Mouse (Mus musculus): Measurements from ENCODE around the gene Prcc. TPM values are rescaled to one million over a fixed set of nuclear protein-coding genes. Genes with fewer than 3 reads are reported as not detected.
A peak's percentile ranks its signal among the peaks of the same experiment; 100 is the strongest.

Prcc gene
- polyA plus RNA-seq (2014; fragmentation: Nextera tagmentation; extraction: Ambion mirVana): 15.6 and 16.6 TPM in 2 replicates

DNA sequence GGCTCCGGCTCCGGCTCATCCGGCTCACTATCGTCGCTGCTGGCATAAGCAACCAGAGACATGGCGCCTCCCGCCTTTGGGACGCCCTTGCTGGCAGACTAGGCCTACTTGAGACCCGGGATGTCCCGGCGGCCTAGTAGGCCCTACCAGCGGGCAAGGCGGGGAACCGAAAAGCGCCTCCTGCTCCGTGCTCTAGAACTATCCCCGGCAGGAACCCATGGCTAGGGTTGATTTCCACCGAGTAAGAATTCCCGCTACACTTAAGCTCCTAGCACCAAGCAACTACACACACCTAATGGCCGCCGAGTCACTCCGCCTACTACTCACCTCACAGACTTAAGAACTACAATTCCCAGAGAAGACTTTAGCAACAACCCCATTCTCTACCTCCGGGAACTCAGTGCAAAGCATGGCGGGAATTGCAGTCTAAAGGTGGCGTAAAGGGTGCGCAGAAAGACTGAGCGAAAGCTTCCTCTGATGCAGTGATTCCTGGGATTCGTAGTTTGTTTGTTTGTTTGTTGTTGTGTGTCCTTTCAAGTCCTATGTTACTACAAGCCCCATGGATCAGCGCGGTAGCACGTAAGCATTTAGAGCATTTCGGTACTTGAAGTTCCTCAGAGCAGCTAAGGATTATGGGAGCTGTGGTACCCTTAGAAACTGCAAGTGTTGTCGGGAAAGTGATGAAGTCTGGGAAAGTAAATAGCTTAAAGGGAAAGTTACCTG is at the start of gene Prcc:
TSS of gene Prcc (minus strand) at position 328 of the 723 bp plus-strand sequence.
- ATAC-seq (ENCODE audit: low FRiP score, low TSS enrichment): peak; percentile 96
- WGBS: under 1% methylated on average over 33 of the region's 33 CpGs
- Histone ChIP-seq H3K9ac (ENCODE audit: low read depth, low read length) (peak within 1 kb of the TSS; percentile 95), H3K36me3 (ENCODE audit: control insufficient read depth, insufficient read depth, low read length) (peaks cover 3% of the 10 kb centered on the region; the same call in 1 of the 2 replicates), H3K27me3 (ENCODE audit: control insufficient read depth, insufficient read depth, low read length) (no peaks in the 10 kb centered on the region), H3K27ac (ENCODE audit: low read depth, low read length) (peak within 1 kb of the TSS; percentile 75), H3K4me1 (ENCODE audit: control insufficient read depth, insufficient read depth, low read length) (peaks cover 15% of the 10 kb centered on the region), H3K4me3 (ENCODE audit: low read length) (peak within 1 kb of the TSS; percentile 98), H3K9me3 (ENCODE audit: control insufficient read depth, low read length) (no peaks in the 10 kb centered on the region), H3K4me2 (replicated peaks; ENCODE audit: low read depth, low read length) (peak within 1 kb of the TSS; percentile 85)

DNA sequence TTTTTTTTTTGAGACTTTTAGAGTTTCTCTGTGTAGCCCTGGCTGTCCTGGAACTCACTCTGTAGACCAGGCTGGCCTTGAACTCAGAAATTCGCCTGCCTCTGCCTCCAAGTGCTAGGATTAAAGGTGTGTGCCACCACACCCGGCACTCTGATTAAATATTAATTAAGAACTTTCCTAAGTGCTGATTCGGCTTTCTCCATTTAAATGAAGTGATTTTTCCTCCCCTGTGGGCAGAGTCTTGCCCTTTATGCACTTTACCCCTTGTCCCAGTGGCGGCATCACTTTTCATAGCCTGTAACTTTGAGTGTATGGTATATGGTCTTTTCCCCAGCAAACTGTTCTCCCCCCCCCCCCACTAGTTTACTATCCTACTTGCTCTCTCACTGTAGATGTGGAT is 49.8 kb upstream of the Prcc start:
- H3K4me1 ChIP-seq (ENCODE audit: control insufficient read depth, insufficient read depth, low read length): 0 out of 2 replicates have a peak, but pooled peaks cover 10% of the 10 kb centered on the region
- ATAC-seq (ENCODE audit: low FRiP score, low TSS enrichment): no peak
- H3K36me3 ChIP-seq (ENCODE audit: control insufficient read depth, insufficient read depth, low read length): peaks cover 73% of the 10 kb centered on the region
- H3K27ac ChIP-seq (ENCODE audit: low read depth, low read length): no peak overlapping the region
- no peak overlapping the region for H3K4me3 ChIP-seq (ENCODE audit: low read length)
- no peak overlapping the region for H3K4me2 ChIP-seq (replicated peaks; ENCODE audit: low read depth, low read length)
- no peaks in the 10 kb centered on the region for H3K9me3 ChIP-seq (ENCODE audit: control insufficient read depth, low read length)
- H3K9ac ChIP-seq (ENCODE audit: low read depth, low read length): no peak overlapping the region
- 85% methylated on average over 4 of the region's 4 CpGs for WGBS
- no peaks in the 10 kb centered on the region for H3K27me3 ChIP-seq (ENCODE audit: control insufficient read depth, insufficient read depth, low read length)

DNA sequence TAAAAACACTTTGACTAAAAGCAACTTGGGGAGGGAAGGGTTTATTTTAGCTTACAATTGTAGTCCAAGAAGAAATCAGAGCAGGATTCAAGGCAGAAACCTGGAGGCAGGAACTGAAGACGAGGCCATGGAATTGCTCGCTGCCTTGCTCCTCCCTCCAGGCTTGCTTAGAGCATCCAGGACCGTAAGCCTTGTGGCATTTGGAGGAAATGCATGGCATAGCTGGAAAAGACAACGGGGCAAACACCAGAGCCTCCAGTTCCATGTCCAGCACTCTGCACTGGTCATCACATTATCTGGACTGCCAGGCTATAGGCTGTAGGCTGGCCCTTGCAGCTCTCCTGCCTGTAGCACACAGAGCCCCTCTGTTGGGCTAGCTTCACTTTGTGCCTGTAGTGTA is 49.1 kb upstream of the Prcc start:
- no peak for ATAC-seq (ENCODE audit: low FRiP score, low TSS enrichment)

DNA sequence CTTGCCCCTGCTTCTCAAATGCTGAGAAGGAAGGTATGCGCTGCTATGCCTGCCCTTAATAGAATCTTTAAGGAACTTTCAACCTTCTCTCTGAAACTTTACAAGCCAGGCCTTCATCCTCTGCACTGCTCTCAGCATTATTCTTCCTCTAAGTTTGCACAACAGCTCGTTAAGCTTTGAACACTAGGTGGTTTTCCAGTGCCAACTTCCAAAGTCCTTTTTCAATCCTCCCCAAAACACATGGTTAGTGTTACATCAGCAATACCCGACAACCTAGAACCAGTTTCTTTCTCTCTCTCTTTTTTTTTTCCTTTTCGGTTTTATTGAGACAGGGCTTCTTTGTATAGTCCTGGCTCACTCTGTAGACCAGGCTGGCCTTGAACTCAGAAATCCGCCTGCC is 48.6 kb upstream of the Prcc start:
- Histone ChIP-seq H3K9ac (ENCODE audit: low read depth, low read length) (no peak overlapping the region), H3K4me3 (ENCODE audit: low read length) (no peak overlapping the region), H3K4me1 (ENCODE audit: control insufficient read depth, insufficient read depth, low read length) (peaks cover 13% of the 10 kb centered on the region; the same call in 1 of the 2 replicates), H3K27me3 (ENCODE audit: control insufficient read depth, insufficient read depth, low read length) (no peaks in the 10 kb centered on the region), H3K27ac (ENCODE audit: low read depth, low read length) (no peak overlapping the region), H3K4me2 (replicated peaks; ENCODE audit: low read depth, low read length) (no peak overlapping the region), H3K9me3 (ENCODE audit: control insufficient read depth, low read length) (no peaks in the 10 kb centered on the region), H3K36me3 (ENCODE audit: control insufficient read depth, insufficient read depth, low read length) (peaks cover 62% of the 10 kb centered on the region)
- no peak for ATAC-seq (ENCODE audit: low FRiP score, low TSS enrichment)
- 87% methylated on average over 5 of the region's 5 CpGs for WGBS

More for the DNA sequence above, 49.1 kb upstream of the Prcc start:
- Histone ChIP-seq H3K4me3 (ENCODE audit: low read length) (no peak overlapping the region), H3K9me3 (ENCODE audit: control insufficient read depth, low read length) (no peaks in the 10 kb centered on the region), H3K36me3 (ENCODE audit: control insufficient read depth, insufficient read depth, low read length) (peaks cover 67% of the 10 kb centered on the region), H3K9ac (ENCODE audit: low read depth, low read length) (no peak overlapping the region), H3K4me2 (replicated peaks; ENCODE audit: low read depth, low read length) (no peak overlapping the region), H3K4me1 (ENCODE audit: control insufficient read depth, insufficient read depth, low read length) (0 out of 2 replicates have a peak, but pooled peaks cover 10% of the 10 kb centered on the region), H3K27me3 (ENCODE audit: control insufficient read depth, insufficient read depth, low read length) (no peaks in the 10 kb centered on the region), H3K27ac (ENCODE audit: low read depth, low read length) (no peak overlapping the region)
- 75% methylated on average over 4 of the region's 4 CpGs for WGBS

DNA sequence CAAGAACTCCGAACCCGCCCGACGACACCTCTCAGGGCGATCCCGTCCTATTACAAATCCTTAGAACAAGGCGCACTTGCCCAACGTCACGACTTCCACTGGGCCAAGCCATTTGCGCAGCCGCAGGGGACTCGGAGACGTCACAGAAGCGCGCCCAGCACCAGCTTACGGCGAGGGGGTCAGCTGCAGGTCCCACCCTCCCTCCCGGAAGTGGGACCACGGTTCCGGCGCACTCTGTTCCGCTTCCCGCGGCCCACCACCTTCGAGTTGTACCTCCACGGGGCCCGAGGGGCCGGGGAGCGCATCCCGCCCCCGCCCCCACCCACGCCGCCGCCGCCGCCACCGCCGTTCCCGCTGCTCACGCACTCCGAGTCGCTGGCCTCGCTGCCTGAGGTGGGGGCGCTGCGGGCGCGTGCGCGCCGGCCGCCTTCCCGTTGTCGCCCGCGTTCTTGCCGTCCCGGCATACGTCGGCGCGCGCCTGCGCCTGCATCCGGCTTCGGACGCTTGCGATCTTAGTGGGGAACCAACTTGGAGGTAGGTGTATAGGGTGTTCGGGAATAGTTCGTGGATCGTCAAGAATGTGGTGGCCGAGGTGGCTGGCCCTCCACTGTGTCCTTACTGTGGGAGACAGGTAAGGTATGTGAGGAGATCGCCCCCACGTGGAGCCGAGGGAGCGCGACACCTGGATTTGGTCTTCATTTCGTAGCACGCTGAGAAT is 44.8 kb upstream of the Prcc start, which contains the start of the genes Isg20l2 and Rrnad1:
TSS of gene Isg20l2 (plus strand) at position 237 of the 718 bp plus-strand sequence.
TSS of gene Rrnad1 (minus strand) at position 640 of the 718 bp plus-strand sequence.
- H3K4me3 ChIP-seq (ENCODE audit: low read length): peak within 1 kb of the TSS; percentile 63
- H3K9ac ChIP-seq (ENCODE audit: low read depth, low read length): peak within 1 kb of the TSS; percentile 83
- ATAC-seq (ENCODE audit: low FRiP score, low TSS enrichment): peak; percentile 98
- no peaks in the 10 kb centered on the region for H3K27me3 ChIP-seq (ENCODE audit: control insufficient read depth, insufficient read depth, low read length)
- peaks cover 7% of the 10 kb centered on the region; the same call in 1 of the 2 replicates for H3K4me1 ChIP-seq (ENCODE audit: control insufficient read depth, insufficient read depth, low read length)
- peak within 1 kb of the TSS; percentile 85 for H3K27ac ChIP-seq (ENCODE audit: low read depth, low read length)
- peaks cover 60% of the 10 kb centered on the region for H3K36me3 ChIP-seq (ENCODE audit: control insufficient read depth, insufficient read depth, low read length)
- under 1% methylated on average over 69 of the region's 78 CpGs for WGBS
- peak within 1 kb of the TSS; percentile 79 for H3K4me2 ChIP-seq (replicated peaks; ENCODE audit: low read depth, low read length)
- H3K9me3 ChIP-seq (ENCODE audit: control insufficient read depth, low read length): no peaks in the 10 kb centered on the region

DNA sequence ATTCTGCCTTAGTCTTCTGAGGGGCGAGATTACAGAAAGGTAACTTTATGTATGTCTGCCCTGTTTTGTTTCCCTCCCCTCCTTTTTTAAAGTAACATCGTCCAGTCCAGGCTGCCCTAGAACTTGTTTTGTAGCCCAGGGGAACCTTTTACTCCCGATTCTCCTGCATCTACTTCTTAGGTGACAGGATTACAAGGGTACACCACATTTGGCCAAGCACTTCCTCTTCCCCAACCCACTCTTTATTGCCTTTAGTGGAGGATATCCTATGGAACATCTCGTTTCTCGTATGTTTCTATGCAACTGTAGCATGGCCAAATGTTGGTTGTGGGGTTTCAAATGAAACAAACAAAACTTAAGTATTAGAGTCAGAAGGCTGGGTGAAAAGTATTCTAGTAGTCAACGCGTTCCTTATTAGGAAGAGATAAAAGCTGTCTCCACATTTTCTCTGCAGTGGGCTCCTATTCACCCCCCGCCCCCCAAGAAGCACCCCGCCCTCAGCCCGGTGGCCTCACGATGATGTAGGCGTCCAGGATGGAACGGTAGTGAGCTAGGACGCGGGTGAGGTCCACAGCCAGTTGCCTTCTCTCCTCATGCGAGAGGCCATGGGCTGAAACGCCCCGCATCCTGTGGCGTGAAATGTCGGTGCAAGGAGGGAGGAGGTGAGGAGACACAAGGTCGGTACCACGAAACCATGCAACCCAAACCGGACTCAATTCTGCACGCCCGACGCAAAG is 44.1 kb upstream of the Prcc start:
- Histone ChIP-seq H3K27ac (ENCODE audit: low read depth, low read length) (peak overlapping the region; percentile 85), H3K4me2 (replicated peaks; ENCODE audit: low read depth, low read length) (peak overlapping the region; percentile 79), H3K36me3 (ENCODE audit: control insufficient read depth, insufficient read depth, low read length) (peaks cover 60% of the 10 kb centered on the region), H3K4me1 (ENCODE audit: control insufficient read depth, insufficient read depth, low read length) (peaks cover 5% of the 10 kb centered on the region; the same call in 1 of the 2 replicates), H3K9ac (ENCODE audit: low read depth, low read length) (peak overlapping the region; percentile 83), H3K4me3 (ENCODE audit: low read length) (peak overlapping the region; percentile 63), H3K27me3 (ENCODE audit: control insufficient read depth, insufficient read depth, low read length) (no peaks in the 10 kb centered on the region), H3K9me3 (ENCODE audit: control insufficient read depth, low read length) (no peaks in the 10 kb centered on the region)
- 5% methylated on average over 26 of the region's 26 CpGs for WGBS
- peak; percentile 60 for ATAC-seq (ENCODE audit: low FRiP score, low TSS enrichment)

DNA sequence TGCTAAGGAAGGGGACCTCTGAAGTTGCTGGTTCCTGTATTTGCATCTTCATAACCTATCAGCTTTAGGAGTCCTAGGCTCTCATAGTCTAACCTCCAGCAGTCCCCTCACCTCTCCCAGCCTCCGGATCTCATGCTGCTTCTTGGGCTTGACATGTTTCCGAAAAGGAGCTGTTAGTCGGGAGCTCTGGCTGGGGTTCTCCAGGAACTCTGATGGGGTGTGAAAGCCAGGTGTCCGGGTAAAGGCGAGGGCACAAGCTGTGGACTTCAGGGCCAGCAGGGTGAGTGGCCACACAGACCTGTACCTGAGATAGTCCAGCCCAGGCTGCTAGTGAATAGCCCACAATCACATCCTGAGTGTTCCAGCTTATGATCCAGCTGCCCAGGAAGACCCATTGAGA is 42.0 kb upstream of the Prcc start:
- Histone ChIP-seq H3K9me3 (ENCODE audit: control insufficient read depth, low read length) (no peaks in the 10 kb centered on the region), H3K4me2 (replicated peaks; ENCODE audit: low read depth, low read length) (no peak overlapping the region), H3K36me3 (ENCODE audit: control insufficient read depth, insufficient read depth, low read length) (peaks cover 62% of the 10 kb centered on the region)

DNA sequence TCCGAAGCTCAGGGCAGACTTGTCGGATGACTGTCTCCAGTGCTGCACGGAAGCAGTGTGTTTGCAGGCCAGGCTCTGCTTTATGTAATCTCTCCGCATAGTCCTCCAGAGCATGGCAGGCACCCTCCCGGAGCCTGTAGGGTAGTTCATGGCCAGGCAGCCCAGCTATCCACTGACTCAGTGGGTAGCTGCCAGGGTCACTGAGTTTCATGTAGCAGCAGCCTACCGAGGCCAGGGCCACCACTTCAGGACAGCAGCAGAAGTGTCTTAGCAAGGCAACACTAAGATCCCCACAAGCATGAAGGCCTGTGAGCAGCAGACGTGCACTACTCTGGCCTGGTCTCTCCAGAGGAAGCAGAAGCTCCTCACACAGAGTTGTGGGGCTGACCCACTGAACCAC is 39.6 kb upstream of the Prcc start:
- no peak overlapping the region for H3K9ac ChIP-seq (ENCODE audit: low read depth, low read length)
- H3K36me3 ChIP-seq (ENCODE audit: control insufficient read depth, insufficient read depth, low read length): peaks cover 63% of the 10 kb centered on the region
- no peaks in the 10 kb centered on the region for H3K27me3 ChIP-seq (ENCODE audit: control insufficient read depth, insufficient read depth, low read length)
- WGBS: 89% methylated on average over 7 of the region's 7 CpGs
- no peaks in the 10 kb centered on the region for H3K9me3 ChIP-seq (ENCODE audit: control insufficient read depth, low read length)
- no peak overlapping the region for H3K27ac ChIP-seq (ENCODE audit: low read depth, low read length)
- H3K4me2 ChIP-seq (replicated peaks; ENCODE audit: low read depth, low read length): no peak overlapping the region
- no peak for ATAC-seq (ENCODE audit: low FRiP score, low TSS enrichment)
- H3K4me3 ChIP-seq (ENCODE audit: low read length): no peak overlapping the region
- H3K4me1 ChIP-seq (ENCODE audit: control insufficient read depth, insufficient read depth, low read length): peaks cover 3% of the 10 kb centered on the region; the same call in 1 of the 2 replicates

More for the DNA sequence above, 42.0 kb upstream of the Prcc start:
- Histone ChIP-seq H3K4me1 (ENCODE audit: control insufficient read depth, insufficient read depth, low read length) (peaks cover 3% of the 10 kb centered on the region; the same call in 1 of the 2 replicates), H3K4me3 (ENCODE audit: low read length) (no peak overlapping the region), H3K9ac (ENCODE audit: low read depth, low read length) (no peak overlapping the region), H3K27me3 (ENCODE audit: control insufficient read depth, insufficient read depth, low read length) (no peaks in the 10 kb centered on the region), H3K27ac (ENCODE audit: low read depth, low read length) (no peak overlapping the region)
- no peak for ATAC-seq (ENCODE audit: low FRiP score, low TSS enrichment)
- 92% methylated on average over 5 of the region's 5 CpGs for WGBS
